Mouse (Mus musculus): Measurements from ENCODE around the gene Jph2. TPM values are rescaled to one million over a fixed set of nuclear protein-coding genes. Genes with fewer than 3 reads are reported as not detected.

Gene Jph2
- polyA plus RNA-seq, 1 experiment from 2014 or later = 0.25 TPM

Other genes starting within 250 kb of the Jph2 start
- 18.1 and 19.7 TPM in 2 replicates for gene Tox2, start 194.9 kb downstream of the Jph2 start, polyA plus RNA-seq (2015; fragmentation: Nextera tagmentation; extraction: Ambion mirVana)
- gene Oser1, start 26.7 kb upstream of the Jph2 start, polyA plus RNA-seq (2015; fragmentation: Nextera tagmentation; extraction: Ambion mirVana) = 75.4 and 79.1 TPM in 2 replicates
- 111 and 112 TPM in 2 replicates for gene Gdap1l1, start 40.5 kb upstream of the Jph2 start, polyA plus RNA-seq (2015; fragmentation: Nextera tagmentation; extraction: Ambion mirVana)
- gene Fitm2, start 74.6 kb upstream of the Jph2 start, polyA plus RNA-seq (2015; fragmentation: Nextera tagmentation; extraction: Ambion mirVana) = 11.4 and 12.3 TPM in 2 replicates
- not detected in 2 replicates for gene R3hdml, start 94.3 kb upstream of the Jph2 start, polyA plus RNA-seq (2015; fragmentation: Nextera tagmentation; extraction: Ambion mirVana)
- gene Hnf4a, start 108.8 kb upstream of the Jph2 start, polyA plus RNA-seq (2015; fragmentation: Nextera tagmentation; extraction: Ambion mirVana) = not detected in 2 replicates
- gene Ttpal, start 204.3 kb upstream of the Jph2 start, polyA plus RNA-seq (2015; fragmentation: Nextera tagmentation; extraction: Ambion mirVana) = 43.3 and 44.4 TPM in 2 replicates
- gene Serinc3, start 247.1 kb upstream of the Jph2 start, polyA plus RNA-seq (2015; fragmentation: Nextera tagmentation; extraction: Ambion mirVana) = 27.9 and 28.8 TPM in 2 replicates